ENCODE assay signal across 18 mouse cellular contexts in genomic region chr9:66600551-66600950, GRCm38 (mm10). TPM values are rescaled to one million over a fixed set of nuclear protein-coding genes. Genes with fewer than 3 reads are reported as not detected.
DNase-seq lines count a peak whose midpoint lies in the region; ATAC-seq and TF ChIP-seq lines count a peak whose summit lies in the region.
"Had no signal": no experiment of that assay in that cellular context is flagged by ENCODE, and none has a peak within 500 bp of the region (broad histone marks: within the 10 kb centered on the region; RNA-seq: fewer than 3 reads in every experiment).

No protein-coding gene starts in this region.

- TF ChIP-seq CTCF in liver, adult 2 months (IDR thresholded peaks at IDR 0.05; ENCODE audit: low read depth, low read length) = no peak

- H3K4me3 ChIP-seq in liver, adult 2 months (ENCODE audit: insufficient read depth, low read depth, low read length) = no peak overlapping the region
- H3K4me3 ChIP-seq in liver, embryonic 12.5 days = no peak overlapping the region
- H3K4me3 ChIP-seq: embryonic facial prominence, embryonic 10.5 days; forebrain, embryonic 13.5 days; heart, adult 2 months; hindbrain, embryonic 10.5 days had no signal

- H3K4me2 ChIP-seq in liver, embryonic 12.5 days = no peak overlapping the region
- H3K4me2 ChIP-seq: forebrain, embryonic 13.5 days; hindbrain, embryonic 14.5 days had no signal

- ATAC-seq in liver, embryonic 12.5 days = no peak
- ATAC-seq in granulocyte monocyte progenitor cell, adult 5-6 weeks (replicated peaks; ENCODE audit: poor library complexity, severe bottlenecking) = peak; percentile 13; the same call in 1 of the 2 replicates
- ATAC-seq: forebrain, embryonic 13.5 days; forebrain, postnatal 0 days had no signal

- H3K9me3 ChIP-seq in liver, embryonic 12.5 days (replicated peaks) = no peaks in the 10 kb centered on the region
- H3K9me3 ChIP-seq: embryonic facial prominence, embryonic 10.5 days; forebrain, embryonic 13.5 days; hindbrain, embryonic 10.5 days had no signal

- no peaks in the 10 kb centered on the region for H3K79me2 ChIP-seq in liver, adult 2 months (ENCODE audit: control insufficient read depth, insufficient read depth, low read length)

- DNase-seq in liver, adult 2 months (ENCODE audit: extremely low read depth, low read depth, low spot score) = no peak
- DNase-seq in thymus, postnatal 4 days = peak; percentile 35
- DNase-seq in thymus, postnatal 10 days (ENCODE audit: low spot score in 2 of 2) = no peak
- DNase-seq in testis, postnatal 14 days (ENCODE audit: low spot score) = no peak
- DNase-seq in right cerebral cortex, postnatal 36 days (ENCODE audit: low spot score in 2 of 2) = no peak
- DNase-seq: adrenal gland, adult 2 months; adrenal gland, postnatal 25 days; cerebellum, adult 11-12 months; cerebellum, adult 9-10 months; forebrain, postnatal 0 days; gastrocnemius, postnatal 36 days had no signal

- peaks cover 31% of the 10 kb centered on the region for H3K4me1 ChIP-seq in liver, adult 2 months (ENCODE audit: control insufficient read depth, insufficient read depth, low read length)
- H3K4me1 ChIP-seq in liver, embryonic 12.5 days = peaks cover 52% of the 10 kb centered on the region

- no peaks in the 10 kb centered on the region for H3K27me3 ChIP-seq in liver, adult 2 months (ENCODE audit: control insufficient read depth, insufficient read depth, low read length)
- 0 out of 2 replicates have a peak, but pooled peaks cover 4% of the 10 kb centered on the region for H3K27me3 ChIP-seq in liver, embryonic 12.5 days (replicated peaks)

- peak overlapping the region; percentile 62 for H3K27ac ChIP-seq in liver, adult 2 months (replicated peaks; ENCODE audit: insufficient read depth, low read depth, low read length)
- H3K27ac ChIP-seq in liver, embryonic 12.5 days = no peak overlapping the region
- H3K27ac ChIP-seq: embryonic facial prominence, embryonic 10.5 days; forebrain, embryonic 13.5 days; heart, adult 2 months; hindbrain, embryonic 10.5 days; hindbrain, embryonic 14.5 days had no signal

- TF ChIP-seq POLR2A in liver, adult 2 months (IDR thresholded peaks at IDR 0.05; ENCODE audit: extremely low read depth, insufficient read depth, low read length) = no peak

- no peaks in the 10 kb centered on the region for H3K36me3 ChIP-seq in liver, adult 2 months (ENCODE audit: control insufficient read depth, insufficient read depth, low read length)
- no peaks in the 10 kb centered on the region for H3K36me3 ChIP-seq in liver, embryonic 12.5 days
- H3K36me3 ChIP-seq: embryonic facial prominence, embryonic 10.5 days; hindbrain, embryonic 10.5 days had no signal

- 66% methylated on average over 2 of the region's 2 CpGs for WGBS in liver, adult 2 months
- 58% methylated on average over 2 of the region's 2 CpGs for WGBS in liver, embryonic 12.5 days (ENCODE audit: insufficient replicate concordance)

- H3K9ac ChIP-seq in liver, adult 2 months (ENCODE audit: low read depth, low read length) = no peak overlapping the region
- H3K9ac ChIP-seq in liver, embryonic 12.5 days = no peak overlapping the region
- H3K9ac ChIP-seq: forebrain, embryonic 13.5 days; forebrain, postnatal 0 days; hindbrain, embryonic 14.5 days had no signal

RNA-seq across cellular contexts. Expression of gene Usp3, which starts 7.6 kb away (rescaled TPM):
- 37.7 and 41.5 TPM in 2 replicates for total RNA-seq in liver, adult 2 months (2014; rRNA removed)
- 9.8 and 11.2 TPM in 2 replicates for polyA plus RNA-seq in liver, adult 2 months (2012; rRNA removed)
- 20.3 and 21.3 TPM in 2 replicates for polyA plus RNA-seq in liver, embryonic 12.5 days (2016; fragmentation: Nextera tagmentation; extraction: Ambion mirVana)
- 37.4 and 72.1 TPM in 2 replicates for total RNA-seq in granulocyte monocyte progenitor cell, adult 5-6 weeks (2014; fragmentation: Nextera tagmentation)
- 50.4 and 55.5 TPM in 2 replicates for total RNA-seq in granulocyte monocyte progenitor cell, adult 5-6 weeks (2017)
